Comparison of ENCODE assay signal across 21 mouse cellular contexts in the genomic region with DNA sequence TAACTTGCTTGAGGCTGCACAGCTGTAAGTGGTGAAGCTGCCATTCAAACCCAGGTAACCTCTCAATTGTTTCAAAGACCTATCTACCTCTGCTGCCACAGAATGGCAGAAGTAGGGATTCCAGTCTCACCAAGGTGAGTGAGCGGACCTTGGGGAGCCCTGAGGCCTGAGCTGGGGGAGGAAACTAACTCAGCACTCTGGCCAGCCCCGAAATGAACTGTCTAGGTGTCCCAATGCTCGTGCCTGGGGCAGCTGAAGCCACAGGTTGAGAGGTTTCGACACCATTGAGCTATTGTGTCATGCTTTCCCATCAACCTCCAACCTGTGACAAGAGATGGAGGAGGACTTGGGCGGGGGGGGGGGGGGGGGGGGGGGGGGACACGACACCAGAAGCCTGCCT. TPM values are rescaled to one million over a fixed set of nuclear protein-coding genes. Genes with fewer than 3 reads are reported as not detected.
DNase-seq lines count a peak whose midpoint lies in the region; ATAC-seq and TF ChIP-seq lines count a peak whose summit lies in the region.
"Had no signal": no experiment of that assay in that cellular context is flagged by ENCODE, and none has a peak within 500 bp of the region (broad histone marks: within the 10 kb centered on the region; RNA-seq: fewer than 3 reads in every experiment).

No protein-coding gene starts in this region.

- no peak for ATAC-seq in forebrain, embryonic 15.5 days (replicated peaks)
- no peak for ATAC-seq in forebrain, embryonic 11.5 days (replicated peaks; ENCODE audit: low FRiP score)
- ATAC-seq in liver, embryonic 12.5 days, result no peak
- ATAC-seq in neural tube, embryonic 15.5 days (ENCODE audit: low FRiP score), result no peak
- no peak for ATAC-seq in kidney, embryonic 16.5 days (ENCODE audit: low FRiP score, low TSS enrichment)

- H3K4me2 ChIP-seq in forebrain, embryonic 15.5 days (replicated peaks), result no peak overlapping the region
- H3K4me2 ChIP-seq in forebrain, embryonic 11.5 days (ENCODE audit: low read depth, low read length, severe bottlenecking), result no peak overlapping the region
- H3K4me2 ChIP-seq in liver, embryonic 12.5 days, result peak overlapping the region; percentile 67; the same call in 1 of the 2 replicates
- H3K4me2 ChIP-seq in neural tube, embryonic 15.5 days, result peak overlapping the region; percentile 56; the same call in 1 of the 2 replicates
- H3K4me2 ChIP-seq in kidney, embryonic 16.5 days (replicated peaks; ENCODE audit: low read depth, low read length), result no peak overlapping the region

- H3K27me3 ChIP-seq in forebrain, embryonic 15.5 days, result no peaks in the 10 kb centered on the region
- no peaks in the 10 kb centered on the region for H3K27me3 ChIP-seq in forebrain, embryonic 11.5 days (ENCODE audit: control insufficient read depth, insufficient read depth, low read length)
- H3K27me3 ChIP-seq in liver, embryonic 12.5 days (replicated peaks), result peaks cover 55% of the 10 kb centered on the region
- no peaks in the 10 kb centered on the region for H3K27me3 ChIP-seq in testis, adult 2 months (ENCODE audit: control insufficient read depth, insufficient read depth, low read length)
- H3K27me3 ChIP-seq in neural tube, embryonic 15.5 days (replicated peaks), result no peaks in the 10 kb centered on the region; the same call in 1 of the 2 replicates
- no peaks in the 10 kb centered on the region for H3K27me3 ChIP-seq in kidney, embryonic 16.5 days (ENCODE audit: insufficient read depth, low read length)
- H3K27me3 ChIP-seq: limb, embryonic 15.5 days had no signal

- 0 out of 2 replicates have a peak, but pooled peaks cover 2% of the 10 kb centered on the region for H3K36me3 ChIP-seq in forebrain, embryonic 15.5 days
- no peaks in the 10 kb centered on the region; the same call in 1 of the 2 replicates for H3K36me3 ChIP-seq in forebrain, embryonic 11.5 days (ENCODE audit: control insufficient read depth, insufficient read depth, low read length)
- H3K36me3 ChIP-seq in liver, embryonic 12.5 days, result no peaks in the 10 kb centered on the region
- H3K36me3 ChIP-seq in testis, adult 2 months (ENCODE audit: control insufficient read depth, insufficient read depth, low read length), result no peaks in the 10 kb centered on the region
- no peaks in the 10 kb centered on the region for H3K36me3 ChIP-seq in neural tube, embryonic 15.5 days
- no peaks in the 10 kb centered on the region for H3K36me3 ChIP-seq in kidney, embryonic 16.5 days (ENCODE audit: insufficient read depth, low read length)
- H3K36me3 ChIP-seq: heart, embryonic 15.5 days; hindbrain, embryonic 15.5 days; stomach, embryonic 15.5 days had no signal

- peaks cover 49% of the 10 kb centered on the region for H3K4me1 ChIP-seq in forebrain, embryonic 15.5 days
- peaks cover 23% of the 10 kb centered on the region for H3K4me1 ChIP-seq in forebrain, embryonic 11.5 days (replicated peaks; ENCODE audit: control insufficient read depth, insufficient read depth, low read length)
- peaks cover 36% of the 10 kb centered on the region for H3K4me1 ChIP-seq in liver, embryonic 12.5 days
- peaks cover 28% of the 10 kb centered on the region for H3K4me1 ChIP-seq in testis, adult 2 months (ENCODE audit: control insufficient read depth, insufficient read depth, low read length)
- H3K4me1 ChIP-seq in neural tube, embryonic 15.5 days, result peaks cover 50% of the 10 kb centered on the region
- peaks cover 29% of the 10 kb centered on the region for H3K4me1 ChIP-seq in kidney, embryonic 16.5 days (ENCODE audit: insufficient read depth, low read length)

- H3K9me3 ChIP-seq in forebrain, embryonic 15.5 days, result no peaks in the 10 kb centered on the region
- no peaks in the 10 kb centered on the region for H3K9me3 ChIP-seq in forebrain, embryonic 11.5 days (ENCODE audit: control insufficient read depth, low read length)
- no peaks in the 10 kb centered on the region for H3K9me3 ChIP-seq in liver, embryonic 12.5 days (replicated peaks)
- H3K9me3 ChIP-seq in neural tube, embryonic 15.5 days (replicated peaks), result no peaks in the 10 kb centered on the region
- no peaks in the 10 kb centered on the region for H3K9me3 ChIP-seq in kidney, embryonic 16.5 days (ENCODE audit: low read length)
- H3K9me3 ChIP-seq: heart, embryonic 15.5 days; hindbrain, embryonic 15.5 days; limb, embryonic 15.5 days; neural tube, embryonic 12.5 days; stomach, embryonic 15.5 days had no signal

- 78% methylated on average over 5 of the region's 6 CpGs for WGBS in forebrain, embryonic 15.5 days
- WGBS in forebrain, embryonic 11.5 days, result 87% methylated on average over 4 of the region's 6 CpGs
- 82% methylated on average over 4 of the region's 6 CpGs for WGBS in liver, embryonic 12.5 days (ENCODE audit: insufficient replicate concordance)
- WGBS in neural tube, embryonic 15.5 days, result 62% methylated on average over 6 of the region's 6 CpGs
- WGBS in kidney, embryonic 16.5 days, result 90% methylated on average over 4 of the region's 6 CpGs

- no peak overlapping the region for H3K4me3 ChIP-seq in forebrain, embryonic 15.5 days
- no peak overlapping the region for H3K4me3 ChIP-seq in forebrain, embryonic 11.5 days (ENCODE audit: low read depth, low read length)
- no peak overlapping the region for H3K4me3 ChIP-seq in liver, embryonic 12.5 days
- H3K4me3 ChIP-seq in testis, adult 2 months (ENCODE audit: control insufficient read depth, low read depth, low read length), result peak overlapping the region; percentile 39; the same call in 1 of the 2 replicates
- no peak overlapping the region for H3K4me3 ChIP-seq in neural tube, embryonic 15.5 days (replicated peaks)
- H3K4me3 ChIP-seq in kidney, embryonic 16.5 days (ENCODE audit: low read length), result no peak overlapping the region
- H3K4me3 ChIP-seq: erythroblast, embryonic 14.5 days had no signal

- no peak for DNase-seq in forebrain, embryonic 11.5 days (ENCODE audit: low spot score)
- no peak for DNase-seq in liver
- no peak for DNase-seq in testis, postnatal 14 days (ENCODE audit: low spot score)
- DNase-seq: adrenal gland, postnatal 10 days; cerebellum, adult 11 months; cerebellum, postnatal 14 days; heart, adult 18-20 months; kidney, adult 2 months; right cerebral cortex, postnatal 14 days; thymus, postnatal 25 days had no signal

- no peak for TF ChIP-seq CTCF in testis, adult 2 months (IDR thresholded peaks at IDR 0.05; ENCODE audit: control insufficient read depth, insufficient read depth, insufficient replicate concordance, low read depth, low read length)

- no peak overlapping the region for H3K9ac ChIP-seq in forebrain, embryonic 15.5 days (replicated peaks)
- H3K9ac ChIP-seq in forebrain, embryonic 11.5 days (ENCODE audit: low read length), result no peak overlapping the region
- H3K9ac ChIP-seq in liver, embryonic 12.5 days, result no peak overlapping the region
- H3K9ac ChIP-seq in neural tube, embryonic 15.5 days (replicated peaks), result no peak overlapping the region
- H3K9ac ChIP-seq in kidney, embryonic 16.5 days (replicated peaks; ENCODE audit: low read length), result no peak overlapping the region
- H3K9ac ChIP-seq: heart, embryonic 15.5 days; limb, embryonic 15.5 days; stomach, embryonic 15.5 days had no signal

- peak overlapping the region; percentile 85 for H3K27ac ChIP-seq in forebrain, embryonic 15.5 days (replicated peaks)
- H3K27ac ChIP-seq in forebrain, embryonic 11.5 days (ENCODE audit: low read depth, low read length), result no peak overlapping the region; the same call in 1 of the 2 replicates
- no peak overlapping the region for H3K27ac ChIP-seq in liver, embryonic 12.5 days
- no peak overlapping the region; the same call in 1 of the 2 replicates for H3K27ac ChIP-seq in testis, adult 2 months (ENCODE audit: control insufficient read depth, insufficient read depth, low read depth, low read length)
- peak overlapping the region; percentile 75; the same call in 1 of the 2 replicates for H3K27ac ChIP-seq in neural tube, embryonic 15.5 days (replicated peaks)
- no peak overlapping the region for H3K27ac ChIP-seq in kidney, embryonic 16.5 days (ENCODE audit: low read length)
- H3K27ac ChIP-seq: heart, embryonic 15.5 days had no signal

- TF ChIP-seq POLR2A in testis, adult 2 months (IDR thresholded peaks at IDR 0.05; ENCODE audit: control insufficient read depth, low read depth, low read length), result no peak

RNA-seq across cellular contexts. Expression of gene Mfsd2a, which starts 4.7 kb away (rescaled TPM):
- 33.4 and 35.4 TPM in 2 replicates for polyA plus RNA-seq in forebrain, embryonic 15.5 days (2015; fragmentation: Nextera tagmentation; extraction: Ambion mirVana)
- 22.5 TPM in 2 replicates for polyA plus RNA-seq in forebrain, embryonic 11.5 days (2014; fragmentation: Nextera tagmentation; extraction: Ambion mirVana)
- 0.14 and 0.28 TPM in 2 replicates for polyA plus RNA-seq in liver, embryonic 12.5 days (2016; fragmentation: Nextera tagmentation; extraction: Ambion mirVana)
- 6.9 and 8.7 TPM in 2 replicates for polyA plus RNA-seq in testis, adult 2 months (2012; rRNA removed)
- 23.3 and 29.3 TPM in 2 replicates for polyA plus RNA-seq in neural tube, embryonic 15.5 days (2015; fragmentation: Nextera tagmentation; extraction: Ambion mirVana)
- 3.1 and 3.4 TPM in 2 replicates for polyA plus RNA-seq in kidney, embryonic 16.5 days (2015; fragmentation: Nextera tagmentation; extraction: Ambion mirVana)
- polyA plus RNA-seq: erythroblast, embryonic 14.5 days had no signal

RNA-seq across cellular contexts. Expression of gene Mycl, which starts 39.2 kb away (rescaled TPM):
- 88.8 and 91.3 TPM in 2 replicates for polyA plus RNA-seq in forebrain, embryonic 15.5 days (2015; fragmentation: Nextera tagmentation; extraction: Ambion mirVana)
- 66.8 and 69.5 TPM in 2 replicates for polyA plus RNA-seq in forebrain, embryonic 11.5 days (2014; fragmentation: Nextera tagmentation; extraction: Ambion mirVana)
- 1.2 and 1.6 TPM in 2 replicates for polyA plus RNA-seq in liver, embryonic 12.5 days (2016; fragmentation: Nextera tagmentation; extraction: Ambion mirVana)
- polyA plus RNA-seq in testis, adult 2 months (2012; rRNA removed), result 0.44 and 0.60 TPM in 2 replicates
- polyA plus RNA-seq in neural tube, embryonic 15.5 days (2015; fragmentation: Nextera tagmentation; extraction: Ambion mirVana), result 38.2 and 52.3 TPM in 2 replicates
- 6.8 and 7.0 TPM in 2 replicates for polyA plus RNA-seq in kidney, embryonic 16.5 days (2015; fragmentation: Nextera tagmentation; extraction: Ambion mirVana)

Comparison
In these comparisons a context has a peak if more than half of its experiments do, and no peak if none do; other contexts are left out.
1. H3K27ac ChIP-seq: peak in forebrain, embryonic 15.5 days (single experiment) and neural tube, embryonic 15.5 days (single experiment); none in forebrain, embryonic 11.5 days (single experiment), liver, embryonic 12.5 days (single experiment), testis, adult 2 months (single experiment) and kidney, embryonic 16.5 days (single experiment).
2. H3K4me2 ChIP-seq: peak in liver, embryonic 12.5 days (single experiment) and neural tube, embryonic 15.5 days (single experiment); none in forebrain, embryonic 15.5 days (single experiment), forebrain, embryonic 11.5 days (single experiment) and kidney, embryonic 16.5 days (single experiment).